Mouse (Mus musculus) heart, postnatal 0 days (tissue): ENCODE data around the gene Mefv.
"Not testable (repeated sequence)": the region's sequence is repeated elsewhere in the genome, so short reads cannot be mapped to it uniquely, and the experiment has no call there.

Experiments used
- CTCF ChIP-seq: IDR thresholded peaks from 2 replicates; pipeline ENCODE4 v1.5.1; 2016; ENCODE audit warnings: antibody characterized with exemption, control low read depth, low read depth
- EP300 ChIP-seq: IDR thresholded peaks from 2 replicates; pipeline ENCODE4 v1.6.1; 2016; ENCODE audit warnings: antibody characterized with exemption, low read depth

- TF ChIP-seq EP300, CTCF: not testable (repeated sequence)
Measured at GRCm38 (mm10) chr16:3689608-3690007, 28.3 kb downstream of the Mefv start.
